Mouse (Mus musculus): ENCODE results near the gene Clrn2.

Gene Clrn2

DNA sequence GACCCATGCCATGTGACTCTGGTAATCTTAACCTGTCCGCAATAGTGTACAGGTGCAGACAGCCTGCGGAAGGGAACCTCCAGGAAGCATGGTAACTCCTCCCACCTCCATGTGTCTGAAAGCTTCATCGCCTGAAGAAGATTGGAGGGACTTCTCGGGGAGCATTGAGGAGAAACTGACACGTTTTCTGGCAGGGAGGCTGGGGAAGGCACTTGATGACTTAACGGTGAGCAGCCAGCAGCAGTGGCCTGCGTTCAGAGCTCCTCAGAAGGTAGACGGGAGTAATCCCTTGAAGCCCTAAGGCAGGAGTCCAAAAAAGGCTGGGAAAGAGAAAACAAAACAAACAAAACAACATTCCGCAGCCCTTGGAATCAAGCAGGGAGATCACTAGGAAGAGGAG lies 905 bp downstream of the Clrn2 start:
- no peak for DNase-seq

DNA sequence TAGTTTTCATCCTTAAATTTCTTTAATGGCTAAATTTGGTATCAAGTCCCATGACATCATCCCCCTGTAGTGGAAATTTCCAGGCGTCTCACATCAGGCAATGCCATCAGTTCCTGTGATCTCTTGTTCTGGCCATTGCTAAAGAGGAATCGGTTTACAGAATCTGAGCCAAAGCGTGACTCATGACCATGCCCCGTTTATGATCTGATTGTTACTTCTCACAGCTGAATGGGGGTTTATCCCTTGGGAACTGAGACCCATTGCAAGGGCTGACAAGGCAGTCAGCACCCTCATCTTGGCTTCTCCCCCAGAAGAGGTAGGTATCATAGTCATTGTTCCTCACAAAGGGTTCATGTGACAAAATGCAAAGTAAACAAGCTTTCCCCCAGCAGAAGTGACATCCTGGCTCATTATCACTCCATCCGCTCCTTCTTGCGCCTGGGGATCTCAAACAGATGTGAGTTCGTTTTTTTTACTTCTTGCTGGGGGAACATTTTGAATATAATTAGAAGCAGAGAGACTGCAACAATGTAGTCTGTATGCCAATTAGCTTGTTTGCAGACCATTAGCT lies 19.4 kb downstream of the Clrn2 start:
- no peak for DNase-seq

DNA sequence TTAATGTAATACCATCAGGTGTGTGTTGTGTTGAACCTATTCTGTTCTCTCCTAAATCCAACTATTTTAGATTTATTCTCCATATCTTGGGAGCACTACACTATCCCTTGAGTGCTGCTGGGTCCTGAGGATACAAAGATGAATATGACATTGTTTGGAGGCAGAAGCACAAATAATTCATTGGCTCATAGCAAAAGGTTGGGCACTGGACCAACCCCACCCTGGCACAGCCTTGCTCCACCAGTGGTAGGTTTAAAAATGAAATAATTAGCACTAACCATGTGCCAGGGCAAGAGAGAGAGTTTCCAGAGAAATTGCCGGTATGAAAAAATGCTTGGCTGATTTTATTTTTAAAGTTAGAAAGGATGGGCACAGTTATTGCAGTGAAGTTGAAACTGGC lies 20.0 kb downstream of the Clrn2 start:
- no peak for DNase-seq

DNA sequence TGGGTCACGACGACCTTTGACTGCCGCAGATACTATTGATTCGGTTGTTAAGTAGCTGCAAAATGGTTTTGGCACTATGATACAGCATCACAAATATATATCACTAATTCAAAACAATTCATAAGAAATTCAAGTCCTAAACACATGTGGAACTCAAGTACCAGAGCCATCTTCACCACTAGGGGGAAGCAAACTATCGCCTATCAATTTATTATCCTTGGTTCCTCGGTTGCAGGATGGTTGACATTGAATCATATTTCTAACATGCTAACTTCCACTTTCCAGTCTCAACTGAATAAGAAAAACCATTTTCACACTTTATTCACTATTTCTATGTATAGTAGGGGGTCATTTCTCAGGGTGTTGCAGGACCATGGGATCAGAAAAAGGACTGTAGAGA lies 20.7 kb downstream of the Clrn2 start:
- DNase-seq = peak; percentile 28

DNA sequence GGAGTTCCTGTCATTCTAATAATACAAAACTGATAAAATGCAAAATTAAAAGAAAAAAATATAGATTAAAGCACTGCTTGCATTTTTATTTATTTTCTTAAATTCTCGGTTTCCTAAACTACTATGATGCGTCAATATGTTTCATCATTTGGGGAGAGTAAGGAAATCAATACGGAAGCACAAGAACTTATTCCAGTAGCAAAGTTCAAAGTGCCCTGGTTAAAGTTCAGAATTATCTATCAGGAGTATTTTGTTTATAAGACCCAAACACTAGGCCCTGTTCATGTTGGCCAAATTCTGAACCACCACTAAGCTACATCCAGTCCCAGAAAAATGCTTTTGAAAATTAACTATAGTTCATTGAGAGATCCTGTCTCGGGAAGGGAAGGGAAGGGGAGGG lies 21.2 kb downstream of the Clrn2 start:
- no peak for DNase-seq

DNA sequence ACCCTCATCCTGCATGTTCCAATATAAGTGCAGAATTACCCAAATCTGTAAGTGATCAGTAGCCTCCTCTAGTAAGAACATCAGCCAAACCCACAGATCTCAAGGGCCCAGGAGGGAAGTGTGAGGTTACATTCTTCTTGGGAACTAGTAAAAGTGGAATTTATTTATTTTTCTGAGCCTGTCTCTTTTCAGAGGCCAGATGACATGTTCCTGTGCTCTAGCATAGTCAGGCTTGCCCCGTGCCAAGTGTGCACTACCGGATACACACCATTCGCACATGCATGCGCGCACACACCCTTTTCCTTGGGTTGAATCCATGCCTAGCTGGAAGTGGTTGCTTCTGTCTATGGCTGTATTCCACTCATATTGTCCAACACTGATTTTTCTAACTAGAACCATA lies 22.2 kb downstream of the Clrn2 start:
- no peak for DNase-seq

DNA sequence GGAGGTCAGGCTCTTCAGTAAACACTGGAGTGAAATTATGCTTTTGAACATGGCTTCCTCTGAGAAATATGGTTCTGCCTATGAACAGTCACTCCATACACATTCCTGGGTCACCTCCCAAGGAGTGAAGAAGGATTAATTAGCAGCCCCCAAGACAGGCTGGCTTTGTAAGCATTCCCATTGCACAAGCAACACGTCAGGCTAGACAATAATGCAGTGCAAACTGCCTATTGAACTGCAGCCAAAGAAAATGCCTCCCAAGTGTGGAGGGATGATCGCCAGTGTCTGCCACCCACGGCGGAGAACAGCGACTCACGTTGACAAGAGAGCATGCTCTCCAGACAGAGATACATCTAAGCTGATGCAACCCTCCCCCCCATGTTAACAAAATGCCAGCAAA lies 22.7 kb downstream of the Clrn2 start:
- no peak for DNase-seq

DNA sequence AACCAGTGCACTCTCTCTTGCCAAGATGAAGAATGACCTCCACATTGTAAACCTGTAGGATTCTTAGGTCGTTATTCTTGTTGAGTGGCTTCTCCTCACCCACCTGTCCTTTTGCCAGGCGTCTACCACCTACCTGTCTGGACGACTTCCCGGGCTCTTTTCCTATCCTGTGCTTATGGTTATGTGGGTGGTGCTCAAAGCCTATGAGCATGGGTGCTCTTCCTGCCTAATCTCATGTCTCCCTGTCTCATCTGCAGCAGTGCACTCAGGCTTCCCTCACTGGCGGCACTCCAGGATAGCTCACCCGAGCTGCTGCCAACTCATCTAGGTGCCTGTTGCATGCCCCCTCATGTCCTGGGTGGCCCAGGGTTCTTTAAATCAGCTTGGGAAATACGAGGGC lies 24.1 kb downstream of the Clrn2 start:
- no peak for DNase-seq

DNA sequence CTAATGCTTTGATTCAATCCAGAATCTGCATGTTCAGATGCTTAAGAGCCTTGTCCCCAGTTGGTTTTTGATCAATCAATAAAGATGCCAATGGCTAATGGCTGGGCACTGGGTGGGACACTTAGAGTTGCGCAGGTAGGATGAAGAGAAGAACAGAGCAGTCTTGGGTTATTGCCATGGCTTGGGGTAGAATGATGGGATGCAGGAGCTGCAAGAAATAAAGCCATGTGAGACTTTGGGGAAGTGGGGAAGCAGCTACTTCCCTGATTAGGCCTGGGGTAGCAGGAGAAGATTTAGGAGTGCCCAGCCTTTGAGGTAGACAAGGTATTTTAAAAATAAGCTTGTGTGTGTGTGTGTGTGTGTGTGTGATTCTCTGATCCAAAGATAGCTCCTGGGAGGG lies 26.5 kb downstream of the Clrn2 start:
- no peak for DNase-seq

DNA sequence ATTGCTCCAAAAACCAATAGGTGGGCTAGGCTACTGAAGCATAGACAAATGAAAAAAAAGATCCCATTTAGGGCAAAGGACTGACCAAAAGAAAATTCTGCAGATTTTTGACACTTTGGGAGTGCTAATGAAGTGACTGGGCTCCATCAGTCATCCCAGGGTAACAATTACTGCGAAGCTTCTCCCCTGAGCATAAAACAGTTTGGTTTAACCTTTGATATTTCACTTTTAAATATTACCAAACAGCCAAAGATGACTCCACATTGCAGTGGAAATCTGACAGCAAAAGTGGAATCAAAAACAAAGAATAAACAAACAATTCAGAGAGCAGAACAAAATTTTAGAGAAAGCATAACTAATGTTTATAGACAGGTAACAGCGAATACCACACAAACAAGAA lies 27.6 kb downstream of the Clrn2 start:
- no peak for DNase-seq

DNA sequence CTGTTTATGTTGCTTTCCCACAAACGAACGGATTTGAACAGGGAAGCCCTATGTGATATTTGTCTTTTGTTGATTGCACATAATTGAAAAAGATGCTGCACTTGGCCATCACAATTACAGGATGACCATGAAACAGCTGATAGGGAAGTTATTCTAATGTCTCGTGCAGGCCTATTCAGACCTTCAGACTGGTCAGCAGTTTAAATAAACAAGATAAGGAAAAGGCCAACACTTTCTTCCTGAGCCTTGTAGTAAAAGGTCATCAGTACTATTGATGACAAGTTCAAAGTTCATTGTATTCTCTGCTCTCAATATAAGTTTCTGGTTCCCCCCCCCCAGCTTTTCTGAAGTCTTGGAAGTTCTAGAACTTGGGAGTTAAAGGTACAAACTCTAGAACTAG lies 29.1 kb downstream of the Clrn2 start:
- DNase-seq = no peak

DNA sequence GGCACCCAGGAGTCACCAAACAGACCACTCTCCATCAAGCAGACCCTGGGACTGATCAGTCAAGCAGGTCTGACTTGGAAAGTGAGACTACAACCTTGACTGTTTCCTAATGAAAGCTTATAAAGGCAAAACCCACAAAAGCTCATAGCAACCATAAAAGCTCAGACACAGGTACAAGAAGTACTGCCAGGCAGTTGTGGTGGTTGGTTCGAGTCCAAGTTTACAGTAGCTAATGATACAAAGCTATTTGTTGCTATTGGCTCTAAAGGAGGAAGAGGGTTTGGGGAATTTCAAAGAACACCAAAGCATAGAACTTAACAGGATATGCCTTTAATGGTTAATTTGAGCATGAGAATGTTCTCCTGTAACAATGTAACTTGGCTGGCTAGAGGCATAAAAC lies 30.1 kb downstream of the Clrn2 start:
- no peak for DNase-seq

DNA sequence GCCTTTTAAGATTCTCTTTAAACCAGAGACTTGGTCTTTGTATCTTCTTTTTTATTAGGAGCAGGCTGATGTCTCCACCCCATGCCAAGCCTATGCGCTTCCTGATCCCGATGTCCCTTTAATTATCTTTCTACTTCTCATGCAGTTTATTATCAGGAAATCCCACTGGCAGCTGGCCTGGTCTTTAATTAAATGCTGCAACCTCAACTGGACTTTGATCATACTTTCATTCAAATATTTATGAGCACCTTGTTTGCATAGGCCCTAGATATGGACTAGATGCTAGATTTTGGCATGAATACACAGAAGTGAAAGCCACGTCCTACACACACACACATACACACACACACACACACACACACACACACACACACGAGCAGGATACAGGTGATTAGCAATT lies 38.2 kb downstream of the Clrn2 start:
- DNase-seq = no peak

DNA sequence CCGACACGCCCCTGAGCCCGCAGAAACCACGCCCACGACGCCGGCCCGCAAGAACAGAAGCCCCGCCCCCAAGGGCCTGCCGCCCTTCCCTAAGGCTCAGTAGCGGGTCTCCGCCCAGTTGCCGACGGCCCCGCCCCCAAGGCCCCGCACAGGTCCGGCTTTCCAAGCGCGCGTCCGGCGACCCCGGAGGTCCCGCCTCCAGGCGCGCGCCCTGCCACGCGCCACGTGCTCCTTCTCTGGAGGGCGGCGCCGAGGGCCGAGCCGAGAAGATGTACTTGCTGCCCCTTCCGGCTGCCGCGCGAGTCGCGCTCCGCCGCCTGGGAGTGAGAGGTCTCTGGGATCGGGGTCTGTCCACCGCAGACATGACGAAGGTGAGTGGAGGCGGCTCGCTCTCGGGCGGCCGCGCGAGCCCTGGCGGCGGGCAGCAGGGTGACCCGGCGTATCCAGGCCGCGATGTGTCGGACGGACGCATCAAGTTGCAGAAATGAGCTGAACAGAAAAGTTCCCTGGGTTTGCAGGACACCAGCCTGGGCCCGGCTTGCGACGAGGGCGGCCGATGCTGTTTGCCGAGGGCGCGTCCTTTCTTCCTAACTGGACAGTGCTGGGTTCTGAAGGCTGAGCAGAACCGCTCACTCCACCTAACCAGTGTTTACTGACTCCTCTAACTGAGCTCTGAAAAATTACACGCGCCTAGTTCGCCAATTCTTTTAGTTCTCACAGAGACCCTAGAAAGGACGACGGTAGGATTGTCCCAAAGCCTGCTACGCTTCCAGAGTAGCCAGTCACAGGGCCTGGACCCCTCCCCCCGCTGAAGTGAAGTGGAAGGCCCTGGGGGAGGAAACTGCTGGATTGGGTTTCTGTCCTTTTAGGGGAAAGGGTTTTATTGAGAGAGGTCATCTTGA lies 39.9 kb downstream of the Clrn2 start, which contains the start of gene Lap3:
TSS of gene Lap3 (plus strand) at position 184 of the 902 bp plus-strand sequence.
- peak; percentile 98 for DNase-seq

DNA sequence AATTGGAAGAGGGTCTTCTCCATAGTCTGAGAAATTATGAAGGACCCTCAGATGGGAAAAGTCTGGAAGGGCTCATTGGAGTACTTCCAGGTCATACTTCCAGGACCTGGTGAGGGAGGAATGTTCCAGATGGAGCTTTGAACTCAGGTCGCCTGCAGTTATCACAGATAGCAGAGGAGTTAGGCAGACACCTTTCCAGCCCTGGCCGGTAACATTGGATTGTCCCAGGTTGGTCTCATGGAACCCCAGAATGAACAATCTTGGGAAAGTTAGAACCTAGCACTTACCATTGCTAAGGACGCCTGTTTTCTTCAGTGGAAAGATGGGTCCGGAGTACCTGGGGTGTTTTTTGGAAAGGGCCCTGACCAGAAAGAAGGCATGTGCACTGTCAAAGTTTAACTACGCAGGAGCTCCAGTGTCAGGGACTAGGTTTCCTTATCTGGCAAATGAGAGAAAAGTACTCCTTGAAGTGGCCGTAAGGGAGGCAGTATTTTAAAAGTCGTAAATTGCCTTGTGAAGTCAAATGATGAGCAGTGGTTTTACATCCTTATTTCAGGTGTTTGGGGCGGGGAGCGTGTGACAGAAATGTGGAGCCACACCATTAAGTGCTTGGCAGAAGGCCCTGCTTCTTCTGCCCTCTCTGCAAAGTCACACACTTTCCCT lies 40.7 kb downstream of the Clrn2 start:
- no peak for DNase-seq

DNA sequence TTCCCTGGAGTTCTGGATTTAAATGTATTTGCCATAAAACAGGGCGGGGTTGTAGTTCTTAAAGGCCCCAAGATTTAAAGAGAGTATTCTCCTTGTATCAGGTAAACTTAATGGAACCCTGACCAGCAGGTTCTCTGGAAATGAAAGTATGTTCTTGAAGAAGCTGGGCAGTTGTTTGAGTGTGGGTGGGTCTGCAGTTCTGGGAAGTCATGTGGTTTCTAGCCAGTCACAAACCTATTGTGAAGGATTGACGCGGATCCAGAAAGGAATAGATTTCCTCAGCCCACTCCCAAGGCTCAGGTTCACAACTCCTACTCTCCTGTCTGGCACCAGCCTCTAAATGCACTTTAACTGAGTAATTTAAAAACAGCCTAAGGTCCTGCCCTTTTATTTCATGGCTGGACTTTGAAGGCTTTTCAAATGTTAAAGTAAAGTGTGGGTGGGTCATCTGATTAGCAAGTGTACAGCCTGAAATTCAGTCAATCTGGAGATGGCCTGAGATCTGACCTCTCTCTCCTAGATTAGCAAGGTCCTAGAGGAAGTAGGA lies 42.0 kb downstream of the Clrn2 start:
- no peak for DNase-seq

DNA sequence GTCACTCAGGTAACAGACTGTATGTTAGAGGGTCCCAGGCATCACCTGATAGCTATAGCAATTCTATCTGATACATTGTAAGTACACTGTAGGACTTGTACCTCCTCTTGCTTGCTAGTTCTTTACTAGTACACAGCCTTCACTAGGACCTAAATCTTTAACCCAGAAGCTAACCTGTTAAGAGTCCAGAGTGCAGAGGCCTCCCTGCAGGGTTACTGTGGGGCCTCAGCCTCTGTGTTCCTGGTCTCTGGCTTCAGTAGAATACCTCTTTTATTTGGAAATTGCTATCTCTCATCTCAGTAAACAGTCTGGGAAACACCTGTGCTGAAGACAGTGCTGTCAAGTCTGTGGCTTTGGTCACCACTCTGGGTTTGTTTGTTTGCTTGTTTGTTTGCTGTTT lies 42.5 kb downstream of the Clrn2 start:
- DNase-seq = no peak

DNA sequence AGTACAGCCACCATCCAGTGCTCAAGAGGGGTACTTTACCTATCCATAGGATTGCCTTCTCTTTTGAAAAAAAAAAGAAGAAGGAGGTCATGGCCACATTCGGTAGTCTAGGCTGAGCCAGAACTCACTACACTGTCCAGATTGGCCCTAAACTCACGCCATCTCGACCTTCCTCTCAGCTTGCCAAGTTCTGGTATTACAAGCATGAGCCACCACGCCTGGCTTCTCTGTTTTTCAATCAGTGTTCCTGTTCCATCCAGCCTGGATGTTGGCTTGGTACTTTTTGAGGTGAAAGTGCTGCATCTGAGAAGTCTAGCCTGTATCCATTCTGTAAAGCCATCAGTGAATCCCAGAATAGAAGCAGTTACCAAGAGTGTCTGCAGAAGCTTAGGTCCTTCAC lies 42.9 kb downstream of the Clrn2 start:
- no peak for DNase-seq

DNA sequence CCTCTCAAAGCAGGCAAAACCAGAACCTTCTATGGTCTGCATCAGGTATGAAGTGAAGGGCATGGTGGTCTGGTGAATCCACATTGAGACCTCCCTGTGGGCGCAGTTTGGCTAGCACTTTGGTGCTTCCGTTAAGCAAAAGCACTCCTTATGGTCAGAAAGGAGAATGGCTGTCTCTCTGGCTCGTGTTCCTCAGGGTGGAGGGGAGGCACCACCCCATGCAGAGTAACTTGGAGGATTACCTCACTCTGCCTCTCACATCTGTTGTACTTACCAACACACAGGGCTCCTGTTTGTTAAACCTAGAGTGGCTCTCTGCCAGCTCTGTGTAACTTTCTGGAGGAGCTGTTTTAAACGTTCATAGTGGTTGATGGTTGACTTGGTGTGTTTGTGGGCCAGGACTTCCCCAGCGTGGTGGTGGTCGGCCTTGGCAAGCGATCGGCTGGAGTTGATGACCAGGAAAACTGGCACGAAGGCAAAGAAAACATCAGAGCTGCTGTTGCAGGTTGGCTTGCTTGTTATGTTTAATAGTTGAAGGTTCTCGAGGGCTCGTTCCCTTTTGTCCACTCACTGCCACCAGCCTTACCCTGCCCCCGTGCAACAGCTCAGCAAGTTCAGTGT lies 43.5 kb downstream of the Clrn2 start:
- DNase-seq = no peak

DNA sequence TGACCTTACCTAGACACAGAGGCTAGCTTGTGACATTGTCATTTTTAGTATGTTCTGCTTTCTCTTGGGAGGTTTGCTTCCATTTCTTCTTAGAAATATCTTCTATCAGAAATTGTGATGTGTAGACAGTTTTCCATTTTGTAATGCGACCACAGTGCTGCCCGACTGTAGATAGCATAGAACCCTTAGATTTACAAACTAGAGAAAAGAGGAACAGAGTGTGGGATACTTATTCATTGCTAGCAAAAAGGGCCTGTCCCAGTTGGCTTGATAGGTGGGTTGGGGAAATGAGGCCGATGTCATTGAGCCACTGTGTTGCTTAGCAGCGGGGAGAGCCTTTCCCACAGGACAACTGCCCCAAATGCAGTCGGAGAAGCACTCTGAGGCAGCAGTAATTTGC lies 44.0 kb downstream of the Clrn2 start:
- DNase-seq = no peak

DNA sequence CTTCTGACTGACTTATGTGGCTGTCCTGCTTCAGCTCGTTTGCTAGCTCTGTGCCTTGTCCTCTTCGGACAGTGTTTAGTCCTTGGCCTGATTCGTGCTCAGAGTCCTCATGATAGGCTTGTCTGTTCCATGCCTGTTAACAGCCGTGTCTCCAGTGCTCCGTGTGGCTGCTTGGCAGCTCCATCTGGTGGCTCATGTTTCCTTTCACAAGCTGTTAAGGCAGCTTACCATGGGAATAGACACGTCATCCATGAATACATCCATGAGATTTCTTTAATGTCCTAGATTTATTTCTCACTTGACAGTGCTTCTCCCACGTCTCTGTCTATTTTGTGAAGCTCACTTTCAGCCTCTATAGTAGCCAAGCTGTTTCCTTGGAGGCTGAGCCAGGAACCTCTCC lies 56.5 kb downstream of the Clrn2 start:
- DNase-seq = no peak

DNA sequence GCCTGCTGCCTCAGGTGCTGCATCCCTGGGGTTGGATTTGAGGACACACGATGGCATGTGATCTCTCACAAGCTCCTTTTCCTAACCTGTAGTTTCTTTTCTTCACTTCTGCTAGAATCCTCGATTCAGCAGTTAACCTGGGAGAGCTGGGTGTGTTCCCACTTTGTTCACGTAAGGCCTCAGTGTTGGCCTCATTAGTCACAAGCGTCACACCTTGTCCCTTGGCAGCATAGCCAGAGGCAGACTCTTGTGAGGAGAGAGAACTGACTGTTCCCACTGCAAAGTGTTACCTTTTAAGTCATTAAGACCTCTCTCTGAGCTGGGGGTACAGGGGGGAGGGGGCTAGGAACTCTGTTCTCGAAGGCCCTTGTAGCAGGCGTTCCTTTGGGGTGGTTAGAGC lies 59.4 kb downstream of the Clrn2 start:
- no peak for DNase-seq

DNA sequence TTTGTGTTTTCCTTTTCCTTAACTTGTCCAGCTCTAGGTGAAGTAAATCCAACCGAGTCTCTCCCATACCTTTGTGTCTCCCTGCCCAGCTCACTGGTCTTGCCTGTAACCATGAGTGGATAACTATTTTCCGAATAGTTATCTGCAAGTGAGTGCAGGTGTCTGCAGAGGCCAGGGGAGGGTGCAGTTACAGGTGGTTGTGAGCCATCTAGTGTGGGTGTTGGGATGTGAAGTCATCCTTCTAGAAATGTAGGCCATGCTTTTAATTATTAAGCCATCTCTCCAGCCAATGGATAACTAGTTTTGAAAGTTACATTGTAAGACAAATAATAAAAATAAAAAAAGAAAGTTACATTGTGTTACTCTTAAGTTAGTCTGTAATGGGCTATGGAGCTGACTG lies 60.0 kb downstream of the Clrn2 start:
- DNase-seq = no peak
